Mouse (Mus musculus): ENCODE measurements at regions not wholly inside any gene's neighbourhood (a gene's known extent, or its start where the extent isn't known, plus 50 kb on each side); places are given as distances from the start of the nearest gene placed in this dataset.

DNA sequence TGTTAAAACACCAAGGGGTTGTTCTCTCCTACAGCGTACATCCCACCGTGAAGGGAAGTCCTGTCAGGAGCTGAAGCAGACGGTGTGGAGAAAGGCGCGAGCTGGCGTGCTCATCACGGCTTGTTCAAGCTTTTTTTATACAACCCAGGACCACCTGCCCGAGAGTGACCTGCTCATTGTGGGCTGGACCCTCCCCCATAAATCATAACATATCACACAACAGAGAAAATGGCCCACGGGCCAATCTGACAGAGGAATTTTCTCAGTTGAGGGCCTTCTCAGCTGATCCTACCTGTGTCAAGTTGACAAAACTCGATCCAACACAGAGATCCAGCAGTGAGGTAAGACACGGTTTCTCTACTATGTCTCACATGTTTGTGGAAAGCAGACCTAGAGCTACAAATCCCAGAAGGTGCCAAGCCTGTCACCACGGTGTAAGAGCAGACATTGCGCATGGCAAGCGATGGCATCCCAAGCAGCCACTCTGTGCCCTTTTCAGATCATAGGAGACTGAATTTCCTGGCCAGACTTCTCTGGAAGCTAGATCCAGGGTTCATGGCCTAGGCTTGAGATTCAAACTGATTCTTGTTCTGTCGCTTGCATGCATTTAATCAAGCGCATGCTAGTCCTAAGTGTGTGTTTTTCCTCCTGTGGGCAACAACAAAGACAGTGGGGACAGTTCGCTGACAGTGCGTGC lies 64.6 kb upstream of the 1700021F07Rik start:
- TF ChIP-seq CTCF (IDR thresholded peaks at IDR 0.05) (no peak), EP300 (IDR thresholded peaks at IDR 0.05) (no peak)

Measured in lung, postnatal 0 days (tissue).